Mouse (Mus musculus) splenic B cell, adult 2 months (primary cell): ENCODE measurements around the gene Hist1h4k.
A peak's percentile ranks its signal among the peaks of the same experiment; 100 is the strongest.
"Not testable (repeated sequence)": the region's sequence is repeated elsewhere in the genome, so short reads cannot be mapped to it uniquely, and the experiment has no call there.

ENCODE experiments used
- DNase-seq: peaks from one replicate; pipeline ENCODE4 v3.0.0-alpha.2; 2011; ENCODE audit warnings: low read depth, low spot score
- H3K27me3 ChIP-seq: 2 replicates; pipeline ENCODE4 v1.6.1; 2012; ENCODE audit warnings: mild to moderate bottlenecking, low read length, moderate library complexity, mixed read lengths; ENCODE audit not compliant: control insufficient read depth, poor library complexity, insufficient read depth, severe bottlenecking
- H3K36me3 ChIP-seq: 2 replicates; pipeline ENCODE4 v1.6.1; 2012; ENCODE audit warnings: mild to moderate bottlenecking, low read length, moderate library complexity, mixed read lengths; ENCODE audit not compliant: control insufficient read depth, poor library complexity, insufficient read depth, severe bottlenecking

Hist1h4k gene

GRCm38 (mm10) chr13:21781021-21781555 lies 30.8 kb upstream of the Hist1h4k start:
- no peaks in the 10 kb centered on the region for H3K36me3 ChIP-seq
- no peak for DNase-seq
- H3K27me3 ChIP-seq = no peaks in the 10 kb centered on the region

GRCm38 (mm10) chr13:21779767-21780731 lies 29.7 kb upstream of the Hist1h4k start, which contains the start of gene Hist1h1b:
Hist1h1b (minus strand) TSS chr13:21780625.
- DNase-seq = peak; percentile 69
- H3K27me3 ChIP-seq = no peaks in the 10 kb centered on the region

GRCm38 (mm10) chr13:21778814-21779766 lies 28.8 kb upstream of the Hist1h4k start:
- H3K27me3 ChIP-seq = no peaks in the 10 kb centered on the region
- DNase-seq = peak; percentile 93
- no peaks in the 10 kb centered on the region for H3K36me3 ChIP-seq

More at GRCm38 (mm10) chr13:21779767-21780731, 29.7 kb upstream of the Hist1h4k start, which contains the start of gene Hist1h1b:
- H3K36me3 ChIP-seq = no peaks in the 10 kb centered on the region

DNA sequence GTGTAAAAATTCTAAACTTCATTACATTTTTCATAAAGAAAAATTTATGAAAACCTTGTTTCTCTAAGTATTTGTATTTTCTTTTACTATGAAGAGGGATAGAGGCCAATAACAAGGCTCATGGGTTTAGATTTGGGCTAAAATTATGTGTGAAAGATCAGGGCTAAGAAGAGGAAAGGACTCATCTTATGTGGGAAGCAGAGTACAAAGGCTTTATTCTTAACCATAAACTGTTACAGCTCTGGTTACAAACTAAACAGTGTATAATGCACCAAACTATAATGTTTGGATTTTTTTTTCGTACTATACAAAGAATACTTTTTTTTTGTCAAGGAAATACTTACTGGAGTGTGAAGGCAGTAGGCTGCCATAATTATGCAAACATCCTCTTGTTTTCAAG lies 5.4 kb upstream of the Hist1h4k start:
- Histone ChIP-seq H3K36me3 (no peaks in the 10 kb centered on the region), H3K27me3 (no peaks in the 10 kb centered on the region)
- no peak for DNase-seq

- not testable (repeated sequence) for H3K27me3 ChIP-seq, H3K36me3 ChIP-seq
- DNase-seq = peak; percentile 63
Measured at GRCm38 (mm10) chr13:21754294-21755001, 4.1 kb upstream of the Hist1h4k start.

GRCm38 (mm10) chr13:21753524-21754285 lies 3.4 kb upstream of the Hist1h4k start, which contains the start of the genes Hist1h2ak and Hist1h2bn:
Hist1h2ak (minus strand) TSS chr13:21753827.
Hist1h2bn (plus strand) TSS chr13:21754123.
- not testable (repeated sequence) for H3K36me3 ChIP-seq, H3K27me3 ChIP-seq
- DNase-seq = peak; percentile 95

DNA sequence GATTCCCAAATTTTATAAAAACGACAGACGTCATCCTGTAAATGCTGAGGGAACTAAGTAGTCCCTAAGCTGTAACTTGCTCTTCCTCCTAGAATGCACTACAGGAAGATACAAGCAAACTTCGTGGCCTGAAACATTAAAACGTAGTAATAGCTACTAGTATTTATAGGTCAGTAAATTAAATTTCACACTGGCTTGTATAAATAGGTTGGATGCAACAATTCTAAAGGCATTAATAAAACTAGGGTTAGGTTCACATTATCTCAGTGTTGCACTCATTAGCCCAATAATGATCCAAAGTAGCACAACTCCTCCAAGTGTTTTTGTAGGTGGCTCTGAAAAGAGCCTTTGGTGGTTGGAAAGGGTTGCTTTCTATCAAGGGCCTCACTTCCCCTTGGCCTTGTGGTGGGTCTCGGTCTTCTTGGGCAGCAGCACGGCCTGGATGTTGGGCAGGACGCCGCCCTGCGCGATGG lies 2.8 kb upstream of the Hist1h4k start:
- Histone ChIP-seq H3K36me3 (no peaks in the 10 kb centered on the region), H3K27me3 (no peaks in the 10 kb centered on the region)
- no peak for DNase-seq

GRCm38 (mm10) chr13:21752356-21752755 lies 2.1 kb upstream of the Hist1h4k start:
- Histone ChIP-seq H3K27me3 (no peaks in the 10 kb centered on the region), H3K36me3 (no peaks in the 10 kb centered on the region)
- no peak for DNase-seq

GRCm38 (mm10) chr13:21751827-21752226 lies 1.5 kb upstream of the Hist1h4k start:
- no peak for DNase-seq
- Histone ChIP-seq H3K36me3 (no peaks in the 10 kb centered on the region), H3K27me3 (no peaks in the 10 kb centered on the region)

DNA sequence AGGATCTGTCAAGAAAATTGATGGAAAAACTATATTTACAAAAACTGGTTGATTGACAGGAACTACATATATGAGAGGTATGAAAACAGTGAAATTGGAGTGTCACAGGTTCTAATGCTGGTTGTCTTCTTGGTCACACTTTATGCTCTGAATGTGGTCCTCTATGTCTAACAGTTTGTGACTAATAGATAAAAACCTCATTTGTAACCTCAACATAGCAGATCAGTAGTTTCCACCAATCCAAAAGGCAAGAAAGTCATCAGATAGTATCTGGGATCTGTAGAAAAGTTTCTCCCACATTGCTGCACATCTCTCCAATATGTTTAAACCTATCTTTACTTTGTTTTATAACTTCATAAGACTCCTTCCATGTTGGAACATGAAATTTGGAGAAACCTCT lies 1.1 kb upstream of the Hist1h4k start:
- Histone ChIP-seq H3K36me3 (no peaks in the 10 kb centered on the region), H3K27me3 (no peaks in the 10 kb centered on the region)
- no peak for DNase-seq

DNA sequence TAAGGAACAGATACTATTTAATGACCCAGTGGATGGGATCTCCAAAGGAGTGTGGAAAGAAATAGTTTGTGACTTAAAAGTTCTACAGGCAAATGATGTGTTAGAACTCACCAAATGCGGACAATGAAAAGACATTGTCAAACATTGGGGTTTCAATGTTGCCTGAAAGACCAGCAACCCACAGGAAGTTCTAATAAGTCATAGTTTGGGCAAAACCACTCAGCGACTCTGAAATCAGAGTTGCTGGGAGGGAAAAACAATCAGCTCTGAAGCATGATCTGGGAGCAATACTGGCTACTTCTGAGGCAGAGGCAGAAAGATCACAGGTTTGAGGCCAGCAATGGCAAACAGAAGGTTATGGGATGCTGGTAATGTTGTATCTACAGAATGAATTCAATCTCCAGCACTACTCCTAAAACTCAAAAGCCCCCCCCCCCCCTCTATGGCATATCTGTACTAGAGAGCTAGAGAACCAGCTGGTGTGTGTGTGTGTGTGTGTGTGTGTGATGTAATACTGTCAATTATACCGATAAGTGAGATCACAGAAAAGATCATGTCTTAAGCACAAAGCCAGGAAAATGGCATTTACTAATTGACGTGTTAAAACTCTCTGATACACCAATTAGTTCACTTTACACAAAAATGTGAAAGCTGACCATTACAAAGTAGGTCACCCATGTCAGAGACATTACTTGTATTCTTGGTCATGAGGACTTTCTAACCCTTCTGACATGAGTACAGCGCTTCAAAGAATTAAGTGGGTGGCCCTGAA lies 732 bp downstream of the Hist1h4k start:
- DNase-seq = peak; percentile 47
- Histone ChIP-seq H3K36me3 (no peaks in the 10 kb centered on the region), H3K27me3 (no peaks in the 10 kb centered on the region)

- H3K36me3 ChIP-seq = no peaks in the 10 kb centered on the region
- no peak for DNase-seq
- no peaks in the 10 kb centered on the region for H3K27me3 ChIP-seq
Measured at GRCm38 (mm10) chr13:21745006-21745405, 5.3 kb downstream of the Hist1h4k start.
